Mouse (Mus musculus): ENCODE results near the gene Arhgef28. TPM values are rescaled to one million over a fixed set of nuclear protein-coding genes. Genes with fewer than 3 reads are reported as not detected.

The Arhgef28 gene
- total and polyA plus RNA-seq, 2 experiments from 2014 or later: 34.3 to 41.5 TPM

- TF ChIP-seq CTCF (IDR thresholded peaks at IDR 0.05): no peak
- no peaks in the 10 kb centered on the region for H3K36me3 ChIP-seq (ENCODE audit: insufficient read depth, low read length)
- WGBS: 84% methylated on average over 4 of the region's 4 CpGs
- no peaks in the 10 kb centered on the region for H3K27me3 ChIP-seq (ENCODE audit: insufficient read depth, low read length)
- no peaks in the 10 kb centered on the region for H3K4me1 ChIP-seq (ENCODE audit: insufficient read depth, low read length)
- H3K4me2 ChIP-seq (ENCODE audit: low read depth, low read length, poor library complexity, severe bottlenecking): no peak overlapping the region
- no peak for ATAC-seq (ENCODE audit: low FRiP score)
- H3K9me3 ChIP-seq (ENCODE audit: low read length): no peaks in the 10 kb centered on the region
- no peak for DNase-seq (ENCODE audit: low spot score)
- H3K4me3 ChIP-seq (ENCODE audit: low read depth, low read length): no peak overlapping the region
- H3K27ac ChIP-seq (ENCODE audit: low read depth, low read length): no peak overlapping the region
- no peak overlapping the region for H3K9ac ChIP-seq (replicated peaks; ENCODE audit: low read length, poor library complexity, severe bottlenecking)
Observed at GRCm38 (mm10) chr13:98121124-98121470, 85.1 kb downstream of the Arhgef28 start.

GRCm38 (mm10) chr13:98120356-98121123 lies 85.7 kb downstream of the Arhgef28 start:
- Histone ChIP-seq H3K4me3 (ENCODE audit: low read depth, low read length) (no peak overlapping the region), H3K4me2 (ENCODE audit: low read depth, low read length, poor library complexity, severe bottlenecking) (no peak overlapping the region), H3K27ac (ENCODE audit: low read depth, low read length) (no peak overlapping the region), H3K9ac (replicated peaks; ENCODE audit: low read length, poor library complexity, severe bottlenecking) (no peak overlapping the region), H3K27me3 (ENCODE audit: insufficient read depth, low read length) (no peaks in the 10 kb centered on the region), H3K4me1 (ENCODE audit: insufficient read depth, low read length) (no peaks in the 10 kb centered on the region), H3K9me3 (ENCODE audit: low read length) (no peaks in the 10 kb centered on the region), H3K36me3 (ENCODE audit: insufficient read depth, low read length) (no peaks in the 10 kb centered on the region)
- ATAC-seq (ENCODE audit: low FRiP score) (no peak), DNase-seq (ENCODE audit: low spot score) (no peak)
- no peak for TF ChIP-seq CTCF (IDR thresholded peaks at IDR 0.05)
- 75% methylated on average over 11 of the region's 11 CpGs for WGBS

- H3K27ac ChIP-seq (ENCODE audit: low read depth, low read length): no peak overlapping the region
Observed at GRCm38 (mm10) chr13:98118291-98118690, 87.9 kb downstream of the Arhgef28 start.

GRCm38 (mm10) chr13:98117566-98118254 lies 88.5 kb downstream of the Arhgef28 start:
- Histone ChIP-seq H3K4me3 (ENCODE audit: low read depth, low read length) (no peak overlapping the region), H3K36me3 (ENCODE audit: insufficient read depth, low read length) (no peaks in the 10 kb centered on the region), H3K4me2 (ENCODE audit: low read depth, low read length, poor library complexity, severe bottlenecking) (no peak overlapping the region), H3K27ac (ENCODE audit: low read depth, low read length) (no peak overlapping the region), H3K9ac (replicated peaks; ENCODE audit: low read length, poor library complexity, severe bottlenecking) (no peak overlapping the region), H3K27me3 (ENCODE audit: insufficient read depth, low read length) (no peaks in the 10 kb centered on the region), H3K4me1 (ENCODE audit: insufficient read depth, low read length) (no peaks in the 10 kb centered on the region), H3K9me3 (ENCODE audit: low read length) (no peaks in the 10 kb centered on the region)
- ATAC-seq (ENCODE audit: low FRiP score): no peak
- TF ChIP-seq CTCF (IDR thresholded peaks at IDR 0.05): no peak
- WGBS: 71% methylated on average over 7 of the region's 7 CpGs
- no peak for DNase-seq (ENCODE audit: low spot score)

More at GRCm38 (mm10) chr13:98118291-98118690, 87.9 kb downstream of the Arhgef28 start:
- no peaks in the 10 kb centered on the region for H3K9me3 ChIP-seq (ENCODE audit: low read length)
- no peaks in the 10 kb centered on the region for H3K27me3 ChIP-seq (ENCODE audit: insufficient read depth, low read length)
- no peak for TF ChIP-seq CTCF (IDR thresholded peaks at IDR 0.05)
- H3K4me2 ChIP-seq (ENCODE audit: low read depth, low read length, poor library complexity, severe bottlenecking): no peak overlapping the region
- ATAC-seq (ENCODE audit: low FRiP score): no peak
- H3K4me1 ChIP-seq (ENCODE audit: insufficient read depth, low read length): no peaks in the 10 kb centered on the region
- H3K4me3 ChIP-seq (ENCODE audit: low read depth, low read length): no peak overlapping the region
- H3K9ac ChIP-seq (replicated peaks; ENCODE audit: low read length, poor library complexity, severe bottlenecking): no peak overlapping the region
- WGBS: 72% methylated on average over 4 of the region's 4 CpGs
- H3K36me3 ChIP-seq (ENCODE audit: insufficient read depth, low read length): no peaks in the 10 kb centered on the region
- DNase-seq (ENCODE audit: low spot score): no peak

GRCm38 (mm10) chr13:98115650-98116049 lies 90.6 kb downstream of the Arhgef28 start:
- H3K9me3 ChIP-seq (ENCODE audit: low read length): no peaks in the 10 kb centered on the region
- no peaks in the 10 kb centered on the region for H3K4me1 ChIP-seq (ENCODE audit: insufficient read depth, low read length)
- no peak overlapping the region for H3K4me2 ChIP-seq (ENCODE audit: low read depth, low read length, poor library complexity, severe bottlenecking)
- no peak overlapping the region for H3K9ac ChIP-seq (replicated peaks; ENCODE audit: low read length, poor library complexity, severe bottlenecking)
- H3K27ac ChIP-seq (ENCODE audit: low read depth, low read length): no peak overlapping the region
- TF ChIP-seq CTCF (IDR thresholded peaks at IDR 0.05): no peak
- WGBS: 86% methylated on average over 6 of the region's 6 CpGs
- ATAC-seq (ENCODE audit: low FRiP score) (no peak), DNase-seq (ENCODE audit: low spot score) (no peak)
- H3K27me3 ChIP-seq (ENCODE audit: insufficient read depth, low read length): no peaks in the 10 kb centered on the region
- H3K36me3 ChIP-seq (ENCODE audit: insufficient read depth, low read length): no peaks in the 10 kb centered on the region
- no peak overlapping the region for H3K4me3 ChIP-seq (ENCODE audit: low read depth, low read length)

GRCm38 (mm10) chr13:98115051-98115450 lies 91.2 kb downstream of the Arhgef28 start:
- 87% methylated on average over 4 of the region's 4 CpGs for WGBS
- H3K4me2 ChIP-seq (ENCODE audit: low read depth, low read length, poor library complexity, severe bottlenecking): no peak overlapping the region
- H3K4me1 ChIP-seq (ENCODE audit: insufficient read depth, low read length): no peaks in the 10 kb centered on the region
- no peak overlapping the region for H3K27ac ChIP-seq (ENCODE audit: low read depth, low read length)
- ATAC-seq (ENCODE audit: low FRiP score) (no peak), DNase-seq (ENCODE audit: low spot score) (no peak)
- no peaks in the 10 kb centered on the region for H3K36me3 ChIP-seq (ENCODE audit: insufficient read depth, low read length)
- TF ChIP-seq CTCF (IDR thresholded peaks at IDR 0.05): no peak
- H3K27me3 ChIP-seq (ENCODE audit: insufficient read depth, low read length): no peaks in the 10 kb centered on the region
- H3K9me3 ChIP-seq (ENCODE audit: low read length): no peaks in the 10 kb centered on the region
- H3K9ac ChIP-seq (replicated peaks; ENCODE audit: low read length, poor library complexity, severe bottlenecking): no peak overlapping the region
- H3K4me3 ChIP-seq (ENCODE audit: low read depth, low read length): no peak overlapping the region

Data from midbrain, postnatal 0 days (tissue).